Mouse (Mus musculus) ovary, adult 18-20 months (tissue): Measurements from ENCODE around the gene Idh3b.
A peak's percentile ranks its signal among the peaks of the same experiment; 100 is the strongest.

Experiments
- DNase-seq: peaks from one replicate; pipeline ENCODE4 v3.0.0; 2022; ENCODE audit warnings: low spot score, mixed read lengths

Idh3b gene

DNA sequence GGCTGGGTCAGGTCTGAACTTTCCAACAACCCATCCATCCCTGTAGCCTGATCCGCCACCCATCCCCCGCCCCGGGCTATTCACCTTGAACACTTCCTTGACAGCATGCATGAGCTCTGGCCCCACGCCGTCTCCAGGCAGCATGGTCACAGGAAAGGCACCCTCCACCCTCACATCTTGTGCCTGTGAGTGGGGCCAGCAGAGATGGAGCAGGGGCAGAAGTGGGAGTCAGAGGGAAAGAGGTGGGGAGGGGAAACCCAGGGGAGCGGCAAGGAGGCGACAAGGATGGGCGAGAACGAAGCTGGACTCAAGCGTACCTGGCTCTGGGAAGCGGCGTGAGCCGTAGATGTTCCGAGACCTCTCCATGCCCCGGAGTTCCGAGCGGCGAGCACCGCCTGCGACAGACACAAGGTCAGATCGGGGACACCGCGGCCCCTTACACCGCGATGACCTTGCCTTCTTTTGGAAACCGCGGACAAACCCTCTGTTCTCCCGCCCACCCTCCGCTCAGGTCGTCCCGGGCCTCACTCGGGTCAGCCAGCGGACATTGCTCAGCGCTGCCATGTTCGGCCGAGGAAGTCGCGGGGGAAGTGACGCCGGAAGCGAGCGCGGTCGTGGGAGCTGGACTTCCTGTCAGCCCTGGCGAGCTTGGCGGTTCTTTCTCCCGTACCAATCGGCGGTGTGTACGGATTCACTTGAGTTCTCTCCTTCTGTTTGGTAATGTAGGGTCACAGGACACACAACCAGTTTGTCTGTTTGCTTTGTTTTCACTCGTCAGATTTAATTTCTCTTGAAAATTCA lies at the start of gene Idh3b:
Idh3b (minus strand) TSS at position 694 of the 801 bp plus-strand sequence.
- peak; percentile 78 for DNase-seq

- no peak for DNase-seq
Observed at GRCm38 (mm10) chr2:130329502-130329901, 45.2 kb upstream of the Idh3b start.

DNA sequence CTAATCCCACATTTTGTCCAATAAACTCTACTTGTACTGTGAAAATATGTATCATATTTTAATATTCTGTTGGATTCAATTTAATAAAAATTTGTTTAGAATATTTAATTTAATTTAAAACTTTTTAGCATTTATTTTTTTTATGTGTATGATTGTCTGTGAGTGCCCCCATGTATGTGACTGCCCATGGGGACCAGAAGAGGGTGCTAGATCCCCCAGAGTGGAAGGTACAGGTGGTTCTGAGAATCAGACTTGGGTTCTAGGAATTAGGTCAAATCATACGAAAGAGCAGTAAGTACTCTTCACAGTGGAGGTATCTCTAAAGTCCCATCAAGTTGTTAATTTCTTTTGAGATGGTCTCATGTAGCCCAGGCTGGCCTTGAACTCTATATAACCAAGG lies 42.7 kb upstream of the Idh3b start:
- DNase-seq: no peak

DNA sequence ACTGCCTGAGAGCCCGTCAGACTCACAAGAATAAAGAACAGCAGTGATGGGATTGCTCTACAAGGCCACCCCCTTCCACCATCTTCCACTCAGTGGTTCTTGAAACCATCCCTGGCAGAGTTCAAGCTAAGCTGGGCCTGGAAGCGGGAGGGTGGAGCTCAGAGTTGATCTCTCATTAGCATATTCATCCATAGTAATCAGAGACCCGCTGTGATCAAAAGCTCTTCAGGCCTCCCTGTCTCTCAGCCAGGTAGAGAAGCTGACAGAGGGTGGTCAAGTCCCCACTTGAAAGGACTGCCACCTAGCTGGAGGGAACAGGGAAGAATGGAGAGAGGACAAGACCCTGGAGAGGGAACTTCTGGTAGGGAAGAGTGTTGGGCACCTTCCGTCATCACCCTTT lies 18.7 kb upstream of the Idh3b start:
- no peak for DNase-seq

DNA sequence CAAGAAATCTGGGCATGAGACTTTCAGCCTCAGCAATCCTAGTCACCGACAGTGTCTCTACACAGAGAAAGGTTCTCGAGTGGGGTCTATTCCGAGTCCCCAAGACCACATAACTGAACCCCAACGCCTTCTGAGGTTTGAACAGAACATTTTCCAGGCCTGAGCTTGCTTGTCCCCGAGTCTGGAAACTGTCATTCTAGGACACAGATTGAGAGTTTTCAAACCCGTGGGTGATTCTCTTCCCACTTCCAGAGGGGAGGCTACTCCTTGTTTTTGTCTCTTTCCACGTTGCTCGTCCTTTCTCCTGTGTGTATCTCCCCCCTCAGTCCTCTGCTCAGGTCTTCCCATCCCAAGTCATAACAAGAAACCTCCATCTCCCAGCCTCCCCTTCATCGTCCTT lies 13.2 kb upstream of the Idh3b start:
- DNase-seq: no peak

- DNase-seq: no peak
Observed at GRCm38 (mm10) chr2:130296134-130296745, 11.9 kb upstream of the Idh3b start.

- DNase-seq: peak; percentile 40
Observed at GRCm38 (mm10) chr2:130295331-130296133, 11.2 kb upstream of the Idh3b start.

DNA sequence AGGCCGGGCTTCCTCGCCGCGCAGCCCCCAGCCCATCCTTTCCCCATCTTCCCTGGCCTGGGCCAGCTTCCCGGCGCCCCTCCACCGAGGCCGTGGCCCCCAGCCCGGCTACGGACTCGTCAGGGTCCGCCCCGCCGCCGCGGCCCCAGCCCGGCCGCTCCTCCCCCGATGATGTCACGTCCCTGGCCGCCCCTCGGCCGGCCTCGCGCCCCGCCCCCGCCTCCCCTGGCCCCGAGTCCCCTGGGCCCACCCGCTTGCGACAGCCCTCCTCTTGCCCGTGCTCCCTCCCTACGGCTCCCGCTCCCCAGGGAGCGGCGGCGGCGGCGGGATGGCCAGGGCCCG lies 10.6 kb upstream of the Idh3b start, which contains the start of gene Ebf4:
Ebf4 (plus strand) TSS at position 234 of the 342 bp plus-strand sequence.
- DNase-seq: no peak

GRCm38 (mm10) chr2:130294218-130294935 lies 10.0 kb upstream of the Idh3b start:
- no peak for DNase-seq

- DNase-seq: no peak
Observed at GRCm38 (mm10) chr2:130293486-130293885, 9.1 kb upstream of the Idh3b start.

DNA sequence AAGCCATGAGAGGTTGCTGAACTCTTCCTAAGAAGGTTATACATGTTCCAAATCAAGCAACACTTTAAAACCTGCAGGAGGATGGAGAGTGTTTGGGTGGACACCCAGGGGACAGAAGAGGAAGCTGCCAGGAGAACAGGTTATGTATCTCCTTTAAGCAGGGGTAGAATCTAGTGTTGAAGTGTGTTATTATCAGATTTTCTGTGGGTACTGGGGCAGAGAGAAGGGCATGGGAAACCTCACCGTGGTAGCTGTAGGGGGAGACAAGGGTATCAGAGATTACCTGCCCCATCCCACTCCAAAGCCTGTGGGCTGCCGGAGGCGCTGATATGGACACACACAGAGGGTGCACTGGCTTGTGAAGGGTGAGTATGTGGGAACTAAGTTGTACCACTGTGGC lies 8.7 kb upstream of the Idh3b start:
- DNase-seq: no peak

DNA sequence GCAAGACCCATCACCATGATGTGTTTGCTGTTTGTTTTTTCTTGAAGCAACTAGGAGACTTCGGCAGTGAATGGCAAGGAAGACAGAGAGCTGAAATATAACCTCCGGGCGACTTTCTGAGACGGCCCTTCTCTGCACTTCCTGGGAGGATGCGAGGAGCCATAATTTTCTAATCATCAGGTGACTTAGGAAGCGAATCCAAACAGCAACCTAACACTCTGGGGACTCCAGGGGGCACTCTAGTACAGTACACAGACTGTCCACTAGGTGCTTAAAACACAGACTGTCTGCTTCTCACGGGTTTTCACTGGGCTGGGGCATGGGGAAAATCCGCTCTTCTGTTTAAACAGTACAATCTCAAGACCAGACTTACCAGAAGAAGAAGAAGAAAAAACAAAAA lies 7.1 kb upstream of the Idh3b start:
- DNase-seq: no peak

DNA sequence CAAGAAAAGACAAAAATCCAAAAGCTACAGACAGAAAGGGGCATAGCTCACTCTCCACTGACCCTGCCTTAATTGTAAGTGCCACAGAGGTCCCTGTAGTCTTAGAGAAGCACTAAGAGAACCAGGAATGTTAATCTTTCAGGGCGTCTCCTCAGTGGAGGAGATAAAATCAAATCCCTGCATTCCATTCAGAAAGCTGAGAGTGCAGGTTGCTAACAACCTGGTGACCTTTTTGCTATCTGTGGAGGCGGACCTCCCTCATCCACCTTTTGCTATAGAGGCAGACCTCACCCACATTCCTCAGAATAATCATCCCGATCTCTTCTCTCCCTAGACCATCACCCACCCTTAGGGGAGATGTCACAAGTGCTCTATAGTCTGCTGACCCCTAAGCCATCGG lies 4.7 kb upstream of the Idh3b start:
- no peak for DNase-seq

- DNase-seq: no peak
Observed at GRCm38 (mm10) chr2:130280818-130281217, 3.5 kb downstream of the Idh3b start.

GRCm38 (mm10) chr2:130280224-130280623 lies 4.1 kb downstream of the Idh3b start:
- no peak for DNase-seq

DNA sequence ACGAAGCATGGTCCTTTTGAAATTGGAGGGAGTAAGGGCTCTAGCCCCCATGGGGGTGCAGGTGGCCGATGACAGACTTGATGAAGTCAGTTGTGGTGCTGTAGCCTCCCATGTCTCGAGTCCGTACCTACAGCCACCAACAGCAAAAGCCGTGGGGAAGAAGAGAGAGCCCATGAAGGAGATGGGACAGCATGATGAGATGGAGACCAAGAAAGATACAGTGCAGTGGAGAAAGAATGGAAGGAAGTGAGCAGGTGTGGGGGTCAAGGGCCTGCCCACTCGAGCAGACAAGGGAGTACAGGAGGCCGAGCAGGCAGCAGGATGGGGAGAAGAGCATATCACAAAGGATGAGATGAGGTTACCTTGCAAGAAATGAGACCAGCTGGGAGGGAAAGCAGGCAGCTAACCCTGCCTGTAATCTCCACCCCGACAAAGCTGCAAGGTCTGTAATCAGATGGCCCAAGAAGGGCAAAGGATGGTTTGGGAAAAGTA lies 4.7 kb downstream of the Idh3b start:
- DNase-seq: no peak

GRCm38 (mm10) chr2:130275649-130276048 lies 8.7 kb downstream of the Idh3b start:
- DNase-seq: no peak

GRCm38 (mm10) chr2:130274862-130275261 lies 9.5 kb downstream of the Idh3b start:
- DNase-seq: no peak

DNA sequence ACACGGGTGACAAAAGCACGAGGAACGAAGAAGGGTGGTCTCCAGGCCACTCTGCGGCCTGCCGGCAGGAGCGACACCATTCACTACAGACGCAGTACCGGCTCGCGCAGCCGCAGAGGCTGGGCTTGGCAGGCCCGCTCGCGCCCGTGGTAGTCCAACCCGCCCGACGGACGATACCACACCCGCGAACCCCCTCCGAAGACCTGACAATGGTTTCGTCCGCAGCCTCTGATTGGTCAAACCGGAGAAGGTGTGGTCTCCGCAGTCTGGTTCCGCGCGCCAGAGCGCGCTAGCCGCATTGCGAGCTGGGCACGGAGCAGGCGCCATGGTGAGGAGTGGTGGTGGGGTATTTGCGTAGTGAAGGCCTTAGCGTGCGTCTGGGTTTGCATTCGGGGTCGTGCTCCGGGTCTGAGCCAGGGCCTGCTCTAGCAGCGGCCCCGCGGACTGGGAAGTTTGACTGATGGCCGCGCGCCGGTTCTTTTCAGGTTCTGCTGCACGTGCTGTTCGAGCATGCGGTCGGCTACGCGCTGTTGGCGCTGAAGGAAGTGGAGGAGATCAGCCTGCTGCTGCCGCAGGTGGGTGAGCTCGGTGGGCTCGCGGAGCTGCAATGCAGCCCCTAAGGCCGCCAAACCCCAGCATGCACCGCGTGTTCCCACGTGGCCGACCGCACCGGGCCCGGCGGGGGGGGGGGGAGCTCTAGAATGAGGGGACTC lies 10.0 kb downstream of the Idh3b start, which contains the start of gene Nop56:
Nop56 (plus strand) TSS at position 282 of the 713 bp plus-strand sequence.
- peak; percentile 96 for DNase-seq

DNA sequence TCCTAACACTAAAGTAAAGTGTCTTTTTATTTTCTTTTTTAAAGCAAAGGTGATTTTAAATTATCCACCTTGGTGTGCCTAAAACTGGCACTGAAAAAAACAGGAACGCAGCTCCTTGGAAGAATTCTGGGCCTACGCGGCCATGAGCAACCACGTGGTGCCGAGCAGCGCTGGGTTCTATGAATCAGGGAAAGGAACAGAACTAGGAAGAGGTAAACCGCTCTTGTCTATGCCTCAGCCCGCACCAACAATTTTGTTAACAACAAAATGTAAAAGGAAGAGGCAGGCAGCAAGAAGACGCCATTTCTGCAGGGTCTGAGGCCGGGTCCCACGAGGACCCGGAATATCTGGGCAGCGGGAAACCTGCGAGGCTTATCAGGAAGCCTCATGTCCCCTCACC lies 10.6 kb downstream of the Idh3b start:
- DNase-seq: no peak

DNA sequence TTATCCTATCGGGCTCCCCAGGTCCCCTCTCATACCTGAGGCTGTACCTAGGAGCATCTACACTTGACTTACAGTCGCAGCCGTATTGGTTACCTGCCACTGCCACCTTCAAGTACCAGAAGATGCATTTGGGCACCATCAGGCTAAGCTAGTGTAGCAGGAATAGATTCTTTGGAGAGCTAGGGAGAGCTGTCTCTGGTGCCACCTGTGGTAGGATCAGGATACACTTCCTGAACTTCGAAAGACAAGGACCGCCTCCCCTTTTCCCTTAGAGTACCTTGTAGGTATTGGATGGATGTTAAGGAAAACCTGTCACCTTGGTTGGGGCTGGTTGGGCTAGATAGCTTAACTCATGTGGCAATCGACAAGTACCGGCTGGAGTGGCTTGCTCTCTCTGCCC lies 16.3 kb downstream of the Idh3b start:
- DNase-seq: no peak
